Mouse (Mus musculus) embryonic facial prominence, embryonic 14.5 days (tissue): ENCODE results near the gene Nmnat3. TPM values are rescaled to one million over a fixed set of nuclear protein-coding genes. Genes with fewer than 3 reads are reported as not detected.

ENCODE experiments used
- ATAC-seq: fragments of 200-750 bp; cut with Nextera tagmentation; 2 replicates; pipeline ENCODE4 v1.8.0; 2017; ENCODE audit warnings: low read depth, moderate number of reproducible peaks, moderate TSS enrichment
- DNase-seq: peaks from one replicate; pipeline ENCODE4 v3.0.0-alpha.2; 2015; ENCODE audit warnings: low spot score
- H3K27ac ChIP-seq: fragments of 300-500 bp; sonication (generic); replicated peaks from 2 replicates; pipeline ENCODE4 v1.5.1; 2014; ENCODE audit warnings: low read depth, mild to moderate bottlenecking, low read length, moderate library complexity
- H3K27me3 ChIP-seq: fragments of 300-500 bp; sonication (generic); replicated peaks from 2 replicates; pipeline ENCODE4 v1.6.1; 2014; ENCODE audit warnings: low read length; ENCODE audit not compliant: control insufficient read depth, insufficient read depth
- H3K36me3 ChIP-seq: fragments of 300-500 bp; sonication (generic); 2 replicates; pipeline ENCODE4 v1.6.1; 2014; ENCODE audit warnings: low read length, mixed read lengths; ENCODE audit not compliant: control insufficient read depth, insufficient read depth
- H3K4me1 ChIP-seq: fragments of 300-500 bp; sonication (generic); 2 replicates; pipeline ENCODE4 v1.6.1; 2014; ENCODE audit warnings: antibody characterized with exemption, low read length; ENCODE audit not compliant: control insufficient read depth, insufficient read depth
- H3K4me2 ChIP-seq: fragments of 300-500 bp; sonication (generic); 2 replicates; pipeline ENCODE4 v1.6.1; 2014; ENCODE audit warnings: low read depth, mild to moderate bottlenecking, low read length, moderate library complexity, mixed read lengths
- H3K4me3 ChIP-seq: fragments of 300-500 bp; sonication (generic); 2 replicates; pipeline ENCODE4 v1.5.1; 2014; ENCODE audit warnings: low read depth, mild to moderate bottlenecking, low read length
- H3K9ac ChIP-seq: fragments of 300-500 bp; sonication (generic); 2 replicates; pipeline ENCODE4 v1.6.1; 2014; ENCODE audit warnings: low read depth, mild to moderate bottlenecking, low read length, moderate library complexity, mixed read lengths
- H3K9me3 ChIP-seq: fragments of 300-500 bp; sonication (generic); 2 replicates; pipeline ENCODE4 v1.6.1; 2016; ENCODE audit warnings: low read length; ENCODE audit not compliant: control insufficient read depth
- WGBS: fragments of 180-500 bp; shearing (Covaris S2); extraction: QIAGEN DNeasy Blood & Tissue Kit; methylation state at CpG from one replicate; pipeline ENCODE4 v1.1.7; 2014; 5-methylcytosine and 5-hydroxymethylcytosine counted together
- polyA plus RNA-seq: library from polyadenylated mRNA; unstranded; fragments of >200 nt; fragmentation: Nextera tagmentation; extraction: Ambion mirVana; gene quantifications from 2 replicates; pipeline ENCODE4 v1.2.1, GENCODE M21; 2014

Gene Nmnat3
- polyA plus RNA-seq, 1 experiment from 2014 or later, result 4.8 TPM

- H3K27me3 ChIP-seq, result no peaks in the 10 kb centered on the region
- H3K27ac ChIP-seq, result no peak overlapping the region
- no peak overlapping the region for H3K4me2 ChIP-seq
- DNase-seq, result peak; percentile 60
- 38% methylated on average over 3 of the region's 3 CpGs for WGBS
- no peak overlapping the region for H3K4me3 ChIP-seq
- H3K9me3 ChIP-seq, result no peaks in the 10 kb centered on the region
- no peak overlapping the region for H3K9ac ChIP-seq
- ATAC-seq, result peak; percentile 30; the same call in 1 of the 2 replicates
- H3K4me1 ChIP-seq, result no peaks in the 10 kb centered on the region
- H3K36me3 ChIP-seq, result no peaks in the 10 kb centered on the region
Measured at GRCm38 (mm10) chr9:98409137-98409536, 121.9 kb downstream of the Nmnat3 start.

GRCm38 (mm10) chr9:98415427-98415826, 128.2 kb downstream of the Nmnat3 start:
- no peak overlapping the region for H3K9ac ChIP-seq
- H3K9me3 ChIP-seq, result no peaks in the 10 kb centered on the region
- no peaks in the 10 kb centered on the region for H3K27me3 ChIP-seq
- H3K4me2 ChIP-seq, result no peak overlapping the region
- H3K27ac ChIP-seq, result no peak overlapping the region
- ATAC-seq (no peak), DNase-seq (no peak)
- H3K4me3 ChIP-seq, result no peak overlapping the region
- peaks cover 5% of the 10 kb centered on the region; the same call in 1 of the 2 replicates for H3K4me1 ChIP-seq
- H3K36me3 ChIP-seq, result no peaks in the 10 kb centered on the region
- 88% methylated on average over 4 of the region's 4 CpGs for WGBS

GRCm38 (mm10) chr9:98417919-98418318, 130.7 kb downstream of the Nmnat3 start:
- Histone ChIP-seq H3K9me3 (no peaks in the 10 kb centered on the region), H3K36me3 (no peaks in the 10 kb centered on the region), H3K27ac (no peak overlapping the region), H3K9ac (no peak overlapping the region), H3K4me3 (no peak overlapping the region), H3K4me1 (peaks cover 8% of the 10 kb centered on the region; the same call in 1 of the 2 replicates), H3K4me2 (no peak overlapping the region), H3K27me3 (no peaks in the 10 kb centered on the region)
- WGBS, result 49% methylated on average over 7 of the region's 7 CpGs
- no peak for ATAC-seq
- peak; percentile 48 for DNase-seq

- H3K27me3 ChIP-seq, result no peaks in the 10 kb centered on the region
- H3K4me1 ChIP-seq, result peaks cover 8% of the 10 kb centered on the region; the same call in 1 of the 2 replicates
- DNase-seq (no peak), ATAC-seq (no peak)
- no peak overlapping the region for H3K4me2 ChIP-seq
- H3K36me3 ChIP-seq, result no peaks in the 10 kb centered on the region
- WGBS, result 62% methylated on average over 3 of the region's 3 CpGs
- no peak overlapping the region for H3K27ac ChIP-seq
- no peak overlapping the region for H3K4me3 ChIP-seq
- H3K9ac ChIP-seq, result no peak overlapping the region
- H3K9me3 ChIP-seq, result no peaks in the 10 kb centered on the region
Measured at GRCm38 (mm10) chr9:98418346-98418745, 131.1 kb downstream of the Nmnat3 start.

GRCm38 (mm10) chr9:98420666-98421065, 133.4 kb downstream of the Nmnat3 start:
- H3K4me3 ChIP-seq, result no peak overlapping the region
- 63% methylated on average over 1 of the region's 1 CpGs for WGBS
- H3K4me1 ChIP-seq, result peaks cover 12% of the 10 kb centered on the region; the same call in 1 of the 2 replicates
- peak; percentile 54 for DNase-seq
- no peak for ATAC-seq
- no peaks in the 10 kb centered on the region for H3K36me3 ChIP-seq
- H3K27ac ChIP-seq, result no peak overlapping the region; the same call in 1 of the 2 replicates
- H3K9ac ChIP-seq, result no peak overlapping the region
- H3K4me2 ChIP-seq, result no peak overlapping the region
- no peaks in the 10 kb centered on the region for H3K27me3 ChIP-seq
- H3K9me3 ChIP-seq, result no peaks in the 10 kb centered on the region

GRCm38 (mm10) chr9:98421903-98422302, 134.7 kb downstream of the Nmnat3 start:
- ATAC-seq, result no peak
- H3K4me3 ChIP-seq, result no peak overlapping the region
- H3K36me3 ChIP-seq, result no peaks in the 10 kb centered on the region
- WGBS, result 38% methylated on average over 3 of the region's 3 CpGs
- no peak overlapping the region for H3K9ac ChIP-seq
- peaks cover 19% of the 10 kb centered on the region for H3K4me1 ChIP-seq
- no peaks in the 10 kb centered on the region for H3K9me3 ChIP-seq
- H3K27me3 ChIP-seq, result no peaks in the 10 kb centered on the region
- H3K4me2 ChIP-seq, result no peak overlapping the region
- DNase-seq, result no peak
- no peak overlapping the region for H3K27ac ChIP-seq

GRCm38 (mm10) chr9:98422656-98423055, 135.4 kb downstream of the Nmnat3 start, which contains the start of gene Rbp1:
TSS of gene Rbp1 (plus strand) at chr9:98422961.
- peaks cover 22% of the 10 kb centered on the region for H3K4me1 ChIP-seq
- H3K9ac ChIP-seq, result no peak within 1 kb of the TSS
- no peaks in the 10 kb centered on the region for H3K36me3 ChIP-seq
- no peak within 1 kb of the TSS for H3K4me3 ChIP-seq
- WGBS, result 87% methylated on average over 5 of the region's 5 CpGs
- H3K9me3 ChIP-seq, result no peaks in the 10 kb centered on the region
- no peaks in the 10 kb centered on the region for H3K27me3 ChIP-seq
- no peak for ATAC-seq
- no peak for DNase-seq
- H3K27ac ChIP-seq, result no peak within 1 kb of the TSS
- no peak within 1 kb of the TSS for H3K4me2 ChIP-seq

GRCm38 (mm10) chr9:98423691-98424090, 136.5 kb downstream of the Nmnat3 start:
- H3K9ac ChIP-seq, result no peak overlapping the region
- no peak for ATAC-seq
- no peaks in the 10 kb centered on the region for H3K9me3 ChIP-seq
- peaks cover 31% of the 10 kb centered on the region for H3K4me1 ChIP-seq
- DNase-seq, result no peak
- H3K27me3 ChIP-seq, result no peaks in the 10 kb centered on the region
- H3K4me3 ChIP-seq, result no peak overlapping the region
- WGBS, result 6% methylated on average over 4 of the region's 4 CpGs
- no peak overlapping the region; the same call in 1 of the 2 replicates for H3K4me2 ChIP-seq
- no peak overlapping the region for H3K27ac ChIP-seq
- H3K36me3 ChIP-seq, result no peaks in the 10 kb centered on the region

- DNase-seq (peak; percentile 31), ATAC-seq (no peak)
- Histone ChIP-seq H3K9ac (peak overlapping the region; percentile 73), H3K27me3 (no peaks in the 10 kb centered on the region), H3K4me1 (peaks cover 37% of the 10 kb centered on the region), H3K9me3 (no peaks in the 10 kb centered on the region), H3K4me2 (peak overlapping the region; percentile 83), H3K36me3 (no peaks in the 10 kb centered on the region), H3K4me3 (peak overlapping the region; percentile 61), H3K27ac (no peak overlapping the region)
- WGBS, result 1% methylated on average over 8 of the region's 8 CpGs
Measured at GRCm38 (mm10) chr9:98424291-98424690, 137.1 kb downstream of the Nmnat3 start.
